Mouse (Mus musculus): ENCODE results near the gene Ogfod3. TPM values are rescaled to one million over a fixed set of nuclear protein-coding genes. Genes with fewer than 3 reads are reported as not detected.

Gene Ogfod3
- polyA plus RNA-seq, 1 experiment: 25.4 TPM

DNA sequence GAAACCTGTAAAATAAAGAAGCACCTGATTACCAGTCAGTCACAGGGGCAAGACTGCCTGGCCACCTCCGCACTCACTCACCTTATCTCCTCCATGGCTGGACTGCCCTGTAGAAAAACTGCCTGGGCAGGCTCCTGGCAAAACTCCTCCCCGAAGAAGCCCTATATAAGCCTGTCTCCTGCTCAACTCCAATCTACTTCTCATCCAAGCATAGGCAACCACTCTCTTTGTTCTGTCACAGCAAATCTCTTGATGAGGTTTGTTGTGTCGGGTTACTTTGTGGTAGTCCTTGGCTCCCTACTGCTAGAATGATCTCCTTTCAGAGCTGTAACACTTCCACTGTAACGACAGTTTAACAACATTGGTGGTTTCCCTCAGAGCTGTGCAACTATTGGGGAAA is 28.2 kb upstream of the Ogfod3 start:
- TF ChIP-seq CTCF (conservative IDR thresholded peaks at IDR 0.05; ENCODE audit: insufficient read depth, insufficient read length, low read depth, low read length) (no peak), POLR2A (IDR thresholded peaks at IDR 0.05; ENCODE audit: low read depth, low read length) (no peak)
- Histone ChIP-seq H3K27ac (ENCODE audit: insufficient read depth, low read depth, low read length) (no peak overlapping the region), H3K27me3 (replicated peaks; ENCODE audit: control insufficient read depth, insufficient read depth, low read length) (no peaks in the 10 kb centered on the region), H3K4me1 (ENCODE audit: control insufficient read depth, insufficient read depth, low read length) (peaks cover 20% of the 10 kb centered on the region; the same call in 1 of the 2 replicates), H3K4me3 (ENCODE audit: insufficient read depth, low read depth, low read length) (no peak overlapping the region), H3K36me3 (ENCODE audit: control insufficient read depth, insufficient read depth, low read length) (no peaks in the 10 kb centered on the region)
- no peak for DNase-seq
- 55% methylated on average over 4 of the region's 4 CpGs for WGBS

DNA sequence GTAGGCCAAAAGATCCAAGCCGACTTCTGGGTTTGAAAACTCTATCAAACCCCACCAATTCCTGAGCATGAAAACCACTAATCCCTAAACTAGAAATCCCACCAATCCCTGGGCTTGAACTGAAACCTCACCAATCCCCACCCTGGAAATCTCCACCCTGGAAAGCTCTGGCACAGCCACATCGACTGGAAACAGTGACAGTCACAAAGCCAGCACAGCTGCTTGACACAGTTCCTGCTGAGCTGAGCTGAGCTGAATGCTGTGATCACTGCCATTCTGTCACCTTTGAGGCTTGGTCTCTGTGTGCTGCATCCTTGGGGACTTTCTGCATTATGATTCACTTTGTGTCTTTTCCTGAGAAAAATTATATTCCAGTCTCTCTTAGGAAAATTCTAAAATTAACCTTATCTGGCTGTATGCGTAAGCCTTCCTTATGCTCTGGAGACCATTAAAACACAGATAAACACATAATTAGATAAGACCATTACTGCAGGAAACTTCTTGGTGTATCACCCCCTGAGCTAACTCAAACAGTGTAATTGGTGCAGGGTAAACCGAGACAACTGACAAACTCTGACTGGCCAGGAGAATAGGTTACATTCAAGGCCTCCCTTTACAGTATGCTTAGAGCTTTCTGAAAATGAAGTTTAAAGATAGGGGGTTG is 27.2 kb upstream of the Ogfod3 start:
- H3K27ac ChIP-seq (ENCODE audit: insufficient read depth, low read depth, low read length): peak overlapping the region; percentile 51
- no peak overlapping the region for H3K4me3 ChIP-seq (ENCODE audit: insufficient read depth, low read depth, low read length)
- H3K4me1 ChIP-seq (ENCODE audit: control insufficient read depth, insufficient read depth, low read length): peaks cover 20% of the 10 kb centered on the region; the same call in 1 of the 2 replicates
- 57% methylated on average over 4 of the region's 4 CpGs for WGBS
- TF ChIP-seq CTCF (conservative IDR thresholded peaks at IDR 0.05; ENCODE audit: insufficient read depth, insufficient read length, low read depth, low read length) (no peak), POLR2A (IDR thresholded peaks at IDR 0.05; ENCODE audit: low read depth, low read length) (no peak)
- no peaks in the 10 kb centered on the region for H3K36me3 ChIP-seq (ENCODE audit: control insufficient read depth, insufficient read depth, low read length)
- DNase-seq: no peak
- no peaks in the 10 kb centered on the region for H3K27me3 ChIP-seq (replicated peaks; ENCODE audit: control insufficient read depth, insufficient read depth, low read length)

DNA sequence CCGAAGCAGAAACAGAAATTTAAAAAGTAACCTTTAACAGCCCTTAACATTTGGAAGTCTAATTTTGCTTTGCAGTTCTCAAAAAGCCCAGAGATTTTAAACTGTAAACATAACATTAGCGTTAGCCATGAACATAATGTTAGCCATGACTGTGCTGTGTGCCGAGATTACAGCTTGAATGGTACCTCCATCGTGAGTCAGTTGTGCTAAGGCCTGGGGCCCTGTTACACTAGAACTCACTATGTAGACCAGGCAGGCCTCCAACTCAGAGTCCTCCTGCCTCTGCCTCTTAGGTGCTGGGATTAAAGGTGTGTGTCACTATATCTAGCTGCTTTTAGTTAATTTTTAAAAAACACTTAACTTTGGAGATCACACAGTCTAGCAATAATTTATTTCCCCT is 26.7 kb upstream of the Ogfod3 start:
- 37% methylated on average over 4 of the region's 4 CpGs for WGBS
- H3K27ac ChIP-seq (ENCODE audit: insufficient read depth, low read depth, low read length): 0 out of 2 replicates have a peak overlapping the region, but pooled peaks have one; percentile 24

DNA sequence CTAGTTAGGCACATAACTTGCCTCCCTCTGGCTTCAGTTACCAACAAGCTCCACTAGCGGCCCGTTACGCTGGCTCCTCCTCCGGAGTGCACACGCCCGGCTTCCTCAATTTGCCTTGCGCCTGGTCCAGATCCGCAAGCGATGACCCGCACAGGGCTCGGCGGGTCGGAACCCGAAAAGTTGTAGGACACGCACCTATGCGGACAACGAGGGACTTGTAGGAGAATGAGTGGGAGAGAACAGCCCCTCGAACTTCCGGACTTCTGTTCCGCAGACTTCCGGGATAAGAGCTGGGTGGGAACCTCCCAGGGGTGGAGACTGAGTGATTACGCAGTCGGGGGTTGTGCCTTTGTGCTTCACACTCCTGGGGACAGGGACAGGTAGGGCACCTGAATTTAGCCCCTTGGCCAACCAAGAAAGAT is 24.5 kb upstream of the Ogfod3 start, which contains the start of gene Cybc1:
TSS of gene Cybc1 (minus strand) at position 305 of the 422 bp plus-strand sequence.
- H3K4me1 ChIP-seq (ENCODE audit: control insufficient read depth, insufficient read depth, low read length): peaks cover 15% of the 10 kb centered on the region; the same call in 1 of the 2 replicates
- DNase-seq: peak; percentile 90
- H3K4me3 ChIP-seq (ENCODE audit: insufficient read depth, low read depth, low read length): peak within 1 kb of the TSS; percentile 79
- under 1% methylated on average over 23 of the region's 23 CpGs for WGBS
- H3K36me3 ChIP-seq (ENCODE audit: control insufficient read depth, insufficient read depth, low read length): no peaks in the 10 kb centered on the region
- peak; percentile 29 for TF ChIP-seq CTCF (conservative IDR thresholded peaks at IDR 0.05; ENCODE audit: insufficient read depth, insufficient read length, low read depth, low read length)
- peak; percentile 44 for TF ChIP-seq POLR2A (IDR thresholded peaks at IDR 0.05; ENCODE audit: low read depth, low read length)
- no peaks in the 10 kb centered on the region for H3K27me3 ChIP-seq (replicated peaks; ENCODE audit: control insufficient read depth, insufficient read depth, low read length)
- peak within 1 kb of the TSS; percentile 83 for H3K27ac ChIP-seq (ENCODE audit: insufficient read depth, low read depth, low read length)

More for the DNA sequence above, 26.7 kb upstream of the Ogfod3 start:
- Histone ChIP-seq H3K4me1 (ENCODE audit: control insufficient read depth, insufficient read depth, low read length) (peaks cover 20% of the 10 kb centered on the region; the same call in 1 of the 2 replicates), H3K36me3 (ENCODE audit: control insufficient read depth, insufficient read depth, low read length) (no peaks in the 10 kb centered on the region), H3K4me3 (ENCODE audit: insufficient read depth, low read depth, low read length) (no peak overlapping the region), H3K27me3 (replicated peaks; ENCODE audit: control insufficient read depth, insufficient read depth, low read length) (no peaks in the 10 kb centered on the region)
- peak; percentile 87 for DNase-seq
- TF ChIP-seq CTCF (conservative IDR thresholded peaks at IDR 0.05; ENCODE audit: insufficient read depth, insufficient read length, low read depth, low read length): no peak
- no peak for TF ChIP-seq POLR2A (IDR thresholded peaks at IDR 0.05; ENCODE audit: low read depth, low read length)

DNA sequence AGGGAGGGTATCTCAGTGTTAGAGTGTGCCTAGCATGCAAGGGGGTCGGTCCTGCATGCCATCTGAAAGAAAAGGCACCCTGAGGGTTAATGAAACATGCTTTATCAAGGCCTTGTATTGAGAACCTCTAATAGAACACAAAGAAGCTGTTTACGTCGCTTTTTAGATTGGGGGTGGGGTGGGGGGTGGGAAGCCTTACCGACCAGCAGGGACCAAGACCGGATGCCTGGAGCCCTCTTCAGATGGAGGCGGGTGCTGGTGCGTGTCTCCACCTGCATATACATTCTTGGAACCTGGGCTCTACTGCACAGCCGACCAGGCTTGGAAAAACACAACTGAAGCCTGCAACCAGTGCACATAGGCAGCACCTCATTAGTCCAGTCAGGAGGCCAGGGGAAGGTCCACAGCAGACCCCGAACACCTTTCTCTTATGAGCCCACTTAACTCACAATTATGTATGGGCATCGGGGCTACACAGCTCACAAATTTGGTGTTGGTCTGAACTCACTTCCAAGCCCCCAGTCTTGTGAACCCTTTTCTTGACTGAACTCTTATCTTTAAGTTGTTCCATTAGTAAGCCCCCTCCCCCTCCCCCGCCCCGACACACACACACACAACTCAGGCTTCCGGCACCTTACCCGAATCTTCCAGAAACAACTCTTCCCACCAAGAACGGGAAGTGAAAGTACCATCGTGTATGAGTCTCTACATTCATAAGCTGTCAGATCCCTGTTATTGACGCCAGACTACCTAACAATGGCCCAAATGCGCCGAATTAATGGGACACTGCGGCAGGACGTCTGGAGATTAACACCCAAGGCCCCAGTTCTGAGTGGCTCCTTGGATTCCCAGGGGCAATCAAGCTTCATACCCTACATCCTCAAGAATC is 23.9 kb upstream of the Ogfod3 start:
- Histone ChIP-seq H3K4me1 (ENCODE audit: control insufficient read depth, insufficient read depth, low read length) (peaks cover 15% of the 10 kb centered on the region; the same call in 1 of the 2 replicates), H3K36me3 (ENCODE audit: control insufficient read depth, insufficient read depth, low read length) (no peaks in the 10 kb centered on the region), H3K27me3 (replicated peaks; ENCODE audit: control insufficient read depth, insufficient read depth, low read length) (no peaks in the 10 kb centered on the region), H3K27ac (ENCODE audit: insufficient read depth, low read depth, low read length) (peak overlapping the region; percentile 83), H3K4me3 (ENCODE audit: insufficient read depth, low read depth, low read length) (peak overlapping the region; percentile 79)
- 12% methylated on average over 21 of the region's 21 CpGs for WGBS
- DNase-seq: no peak
- TF ChIP-seq CTCF (conservative IDR thresholded peaks at IDR 0.05; ENCODE audit: insufficient read depth, insufficient read length, low read depth, low read length) (no peak), POLR2A (IDR thresholded peaks at IDR 0.05; ENCODE audit: low read depth, low read length) (no peak)

DNA sequence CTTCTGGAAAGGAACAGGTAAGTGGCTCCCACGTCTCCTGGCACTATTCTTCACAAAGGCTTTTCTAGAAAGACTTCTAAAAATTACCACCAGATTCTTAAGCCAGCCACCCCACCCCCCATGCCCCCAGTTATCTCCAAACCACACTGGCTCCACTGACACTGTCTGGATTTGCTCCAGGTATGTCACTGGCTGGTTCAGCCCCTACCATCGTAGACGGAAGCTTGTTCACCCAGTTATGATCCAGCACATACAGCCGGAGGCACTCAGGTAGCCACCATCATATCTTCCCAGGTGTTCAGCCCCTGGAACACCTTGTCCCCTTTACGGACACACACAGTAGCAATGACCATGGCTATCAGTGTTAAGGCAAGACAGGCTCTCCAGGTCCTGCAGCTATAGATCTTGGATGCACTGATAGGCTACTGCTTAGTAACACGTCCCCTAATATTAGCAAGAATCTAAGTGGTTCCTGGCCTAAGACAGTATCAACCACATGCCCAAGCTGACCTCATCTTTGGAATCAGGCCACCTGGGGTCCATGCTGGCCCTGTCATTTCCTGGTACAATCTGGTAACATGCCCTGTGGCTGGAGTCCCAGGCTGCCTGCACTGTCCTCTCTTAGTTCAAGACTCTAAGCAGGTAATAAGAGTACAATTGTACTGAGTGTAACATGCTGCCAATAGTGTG is 17.0 kb upstream of the Ogfod3 start:
- no peak for DNase-seq
- no peak for TF ChIP-seq CTCF (conservative IDR thresholded peaks at IDR 0.05; ENCODE audit: insufficient read depth, insufficient read length, low read depth, low read length)
- TF ChIP-seq POLR2A (IDR thresholded peaks at IDR 0.05; ENCODE audit: low read depth, low read length): no peak
- H3K27me3 ChIP-seq (replicated peaks; ENCODE audit: control insufficient read depth, insufficient read depth, low read length): no peaks in the 10 kb centered on the region
- 90% methylated on average over 6 of the region's 6 CpGs for WGBS
- H3K27ac ChIP-seq (ENCODE audit: insufficient read depth, low read depth, low read length): no peak overlapping the region
- no peaks in the 10 kb centered on the region; the same call in 1 of the 2 replicates for H3K36me3 ChIP-seq (ENCODE audit: control insufficient read depth, insufficient read depth, low read length)
- H3K4me1 ChIP-seq (ENCODE audit: control insufficient read depth, insufficient read depth, low read length): no peaks in the 10 kb centered on the region
- no peak overlapping the region for H3K4me3 ChIP-seq (ENCODE audit: insufficient read depth, low read depth, low read length)
